Mouse (Mus musculus): ENCODE measurements at regions not wholly inside any gene's neighbourhood (a gene's known extent, or its start where the extent isn't known, plus 50 kb on each side); places are given as distances from the start of the nearest gene placed in this dataset.

DNA sequence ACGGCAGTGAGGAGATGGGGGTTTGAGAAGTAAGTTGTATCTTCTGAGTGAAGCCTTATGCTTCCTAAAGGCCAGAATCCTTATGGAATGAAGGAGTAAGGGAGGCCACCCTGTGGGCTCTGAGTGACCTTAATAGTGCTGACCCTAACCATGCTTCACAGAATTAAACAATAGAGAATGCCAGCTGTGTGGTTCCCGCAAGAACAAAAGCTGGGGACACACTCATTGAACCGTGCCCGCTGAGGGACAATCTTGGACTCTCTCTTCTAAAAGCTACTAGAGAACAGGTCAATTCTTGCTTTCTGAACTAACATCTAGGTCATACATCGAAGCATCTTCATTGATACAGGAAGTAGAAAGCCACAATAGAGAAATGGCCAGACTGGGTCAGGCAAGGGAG, 223.3 kb upstream of the Pabpc6 start:
- no peak for TF ChIP-seq POLR2A (IDR thresholded peaks at IDR 0.05; ENCODE audit: borderline replicate concordance, extremely low read depth, insufficient read depth, insufficient read length, poor library complexity, severe bottlenecking)
- no peak for TF ChIP-seq CTCF (IDR thresholded peaks at IDR 0.05; ENCODE audit: borderline replicate concordance, extremely low read depth, insufficient read depth, insufficient read length)
